Mouse (Mus musculus) ES-E14 (cell line): ENCODE measurements around the gene Mthfd1l. TPM values are rescaled to one million over a fixed set of nuclear protein-coding genes. Genes with fewer than 3 reads are reported as not detected.

Experiments
- DNase-seq: peaks from one replicate; pipeline ENCODE4 v3.0.0-alpha.2; 2013; ENCODE audit warnings: low read depth, low spot score
- H3K27ac ChIP-seq: 2 replicates; pipeline ENCODE4 v1.5.1; 2012; ENCODE audit warnings: low read depth, mild to moderate bottlenecking, low read length, moderate library complexity, mixed read lengths; ENCODE audit not compliant: poor library complexity, insufficient read depth, severe bottlenecking
- H3K36me3 ChIP-seq: 2 replicates; pipeline ENCODE4 v1.6.1; 2012; ENCODE audit warnings: mild to moderate bottlenecking, low read length, moderate library complexity, mixed read lengths; ENCODE audit not compliant: control insufficient read depth, poor library complexity, insufficient read depth, severe bottlenecking
- H3K4me1 ChIP-seq, 2 experiments: fragments of 150-350 bp in 1 of 2; sonication (generic) in 1 of 2; 2 replicates each; pipeline ENCODE4 v1.6.1; 2012; ENCODE audit warnings: low read length in 2 of 2, mild to moderate bottlenecking in 1 of 2, mixed read lengths in 1 of 2; ENCODE audit not compliant: control insufficient read depth in 2 of 2, insufficient read depth in 2 of 2, poor library complexity in 1 of 2
- H3K4me3 ChIP-seq, 2 experiments: fragments of 150-350 bp in 1 of 2; sonication (generic) in 1 of 2; 2 replicates each; pipeline ENCODE4 v1.5.1; 2012; ENCODE audit warnings: low read length in 2 of 2, low read depth in 1 of 2, mild to moderate bottlenecking in 1 of 2, mixed read lengths in 1 of 2; ENCODE audit not compliant: insufficient read depth in 1 of 2, poor library complexity in 1 of 2, severe bottlenecking in 1 of 2
- H3K9ac ChIP-seq: 2 replicates; pipeline ENCODE4 v1.6.1; 2012; ENCODE audit warnings: low read depth, mild to moderate bottlenecking, low read length, mixed read lengths; ENCODE audit not compliant: poor library complexity, insufficient read depth, severe bottlenecking
- H3K9me3 ChIP-seq: fragments of 150-350 bp; sonication (generic); 2 replicates; pipeline ENCODE4 v1.6.1; 2012; ENCODE audit warnings: low read depth, mild to moderate bottlenecking, low read length; ENCODE audit not compliant: control insufficient read depth, insufficient read depth
- CHD2 ChIP-seq: IDR thresholded peaks from 2 replicates; pipeline ENCODE4 v1.6.1; 2014; ENCODE audit warnings: mild to moderate bottlenecking, low read depth, low read length, inconsistent platforms
- HCFC1 ChIP-seq: IDR thresholded peaks from 2 replicates; pipeline ENCODE4 v1.6.1; 2012; ENCODE audit warnings: low read length, inconsistent platforms, borderline replicate concordance; ENCODE audit not compliant: insufficient read depth
- MAFK ChIP-seq: IDR thresholded peaks from 2 replicates; pipeline ENCODE4 v1.6.1; 2014; ENCODE audit warnings: mild to moderate bottlenecking, low read depth, low read length, inconsistent platforms; ENCODE audit not compliant: insufficient read depth
- ZC3H11A ChIP-seq: IDR thresholded peaks from 2 replicates; pipeline ENCODE4 v1.6.1; 2012; ENCODE audit warnings: low read depth, mild to moderate bottlenecking, inconsistent platforms, low read length, borderline replicate concordance
- ZNF384 ChIP-seq: IDR thresholded peaks from 2 replicates; pipeline ENCODE4 v1.6.1; 2012; ENCODE audit warnings: low read depth, low read length, inconsistent platforms
- in situ Hi-C, 2 experiments: fragments of 600-800 bp; cut with MboI; formaldehyde crosslinking; loops; one replicate each; pipeline ENCODE4 v1.15.1; 2025; ENCODE audit warnings: low sequenced_read_pairs in 2 of 2, inconsistent platforms in 1 of 2; ENCODE audit not compliant: unreplicated experiment in 2 of 2
- total RNA-seq: library from RNA; depleted of rRNA; stranded (reverse); fragments of 300-350 nt; gene quantifications from 2 replicates; pipeline ENCODE4 v1.2.3, GENCODE M21; 2012

Mthfd1l gene
- total RNA-seq, 1 experiment: 48.5 TPM

- Histone ChIP-seq H3K4me3 (peak overlapping the region in 1 of 2 experiments; percentile 31; a peak in 2 of 4 replicates), H3K36me3 (peaks cover 6% of the 10 kb centered on the region; the same call in 1 of the 2 replicates), H3K9ac (peak overlapping the region; percentile 53; the same call in 1 of the 2 replicates), H3K4me1 (peaks cover 10 to 30% of the 10 kb centered on the region in 2 experiments), H3K9me3 (no peaks in the 10 kb centered on the region), H3K27ac (peak overlapping the region; percentile 78; the same call in 1 of the 2 replicates)
- in situ Hi-C loops: no loop called here
- DNase-seq: no peak
- TF ChIP-seq ZC3H11A (no peak), ZNF384 (no peak), CHD2 (no peak), MAFK (no peak), HCFC1 (no peak)
Observed at GRCm38 (mm10) chr10:4111795-4112139, 138.8 kb downstream of the Mthfd1l start.

- Histone ChIP-seq H3K4me1 (peaks cover 8 to 28% of the 10 kb centered on the region in 2 experiments; a peak in 3 of 4 replicates), H3K4me3 (no peak overlapping the region), H3K36me3 (peaks cover 3% of the 10 kb centered on the region; the same call in 1 of the 2 replicates), H3K27ac (no peak overlapping the region; the same call in 1 of the 2 replicates), H3K9me3 (no peaks in the 10 kb centered on the region), H3K9ac (no peak overlapping the region)
- no peak for TF ChIP-seq MAFK
- no peak for TF ChIP-seq ZC3H11A
- no peak for TF ChIP-seq HCFC1
- no peak for TF ChIP-seq CHD2
- TF ChIP-seq ZNF384: no peak
- DNase-seq: no peak
- in situ Hi-C loops: no loop called here
Observed at GRCm38 (mm10) chr10:4112611-4113327, 139.9 kb downstream of the Mthfd1l start.

- Histone ChIP-seq H3K36me3 (peaks cover 3% of the 10 kb centered on the region; the same call in 1 of the 2 replicates), H3K4me1 (peaks cover 4 to 25% of the 10 kb centered on the region in 2 experiments; a peak in 3 of 4 replicates), H3K9me3 (no peaks in the 10 kb centered on the region), H3K9ac (no peak overlapping the region), H3K27ac (no peak overlapping the region), H3K4me3 (no peak overlapping the region)
- in situ Hi-C loops: no loop called here
- no peak for DNase-seq
- TF ChIP-seq ZNF384: no peak
- no peak for TF ChIP-seq MAFK
Observed at GRCm38 (mm10) chr10:4113328-4113658, 140.4 kb downstream of the Mthfd1l start.

- Histone ChIP-seq H3K4me1 (peaks cover 3 to 15% of the 10 kb centered on the region in 2 experiments; a peak in 2 of 4 replicates), H3K9ac (no peak overlapping the region), H3K4me3 (no peak overlapping the region), H3K27ac (no peak overlapping the region; the same call in 1 of the 2 replicates), H3K9me3 (no peaks in the 10 kb centered on the region), H3K36me3 (peaks cover 3% of the 10 kb centered on the region)
- no peak for TF ChIP-seq ZC3H11A
- no peak for TF ChIP-seq CHD2
- no peak for TF ChIP-seq HCFC1
- no peak for TF ChIP-seq ZNF384
- no peak for DNase-seq
- in situ Hi-C loops: no loop called here
Observed at GRCm38 (mm10) chr10:4116653-4117052, 143.7 kb downstream of the Mthfd1l start.

- no peak overlapping the region for H3K4me3 ChIP-seq
- peaks cover 5 to 11% of the 10 kb centered on the region in 2 experiments; a peak in 3 of 4 replicates for H3K4me1 ChIP-seq
- in situ Hi-C loops: no loop called here
- TF ChIP-seq HCFC1: no peak
- no peak for DNase-seq
- peaks cover 3% of the 10 kb centered on the region for H3K36me3 ChIP-seq
- no peaks in the 10 kb centered on the region for H3K9me3 ChIP-seq
- H3K27ac ChIP-seq: no peak overlapping the region; the same call in 1 of the 2 replicates
- H3K9ac ChIP-seq: no peak overlapping the region; the same call in 1 of the 2 replicates
Observed at GRCm38 (mm10) chr10:4117091-4117490, 144.2 kb downstream of the Mthfd1l start.
